Mouse (Mus musculus) kidney, adult 8-10 months (tissue): ENCODE measurements around the gene Elavl3.
"Not testable (repeated sequence)": the region's sequence is repeated elsewhere in the genome, so short reads cannot be mapped to it uniquely, and the experiment has no call there.

Experiments
- DNase-seq, 2 experiments: peaks; one replicate each; pipeline ENCODE4 v3.0.0; 2022

The Elavl3 gene

GRCm38 (mm10) chr9:22051958-22052254, at the start of gene Elavl3:
Gene Elavl3 (minus strand): TSS chr9:22052023.
- DNase-seq: no peak

GRCm38 (mm10) chr9:22099922-22100321, 48.1 kb upstream of the Elavl3 start:
- DNase-seq: no peak

- DNase-seq: no peak
These were observed 47.3 kb upstream of the Elavl3 start, which contains the start of gene Cnn1 for GRCm38 (mm10) chr9:22098993-22099696. Gene Cnn1 (plus strand): TSS chr9:22099216.

DNA sequence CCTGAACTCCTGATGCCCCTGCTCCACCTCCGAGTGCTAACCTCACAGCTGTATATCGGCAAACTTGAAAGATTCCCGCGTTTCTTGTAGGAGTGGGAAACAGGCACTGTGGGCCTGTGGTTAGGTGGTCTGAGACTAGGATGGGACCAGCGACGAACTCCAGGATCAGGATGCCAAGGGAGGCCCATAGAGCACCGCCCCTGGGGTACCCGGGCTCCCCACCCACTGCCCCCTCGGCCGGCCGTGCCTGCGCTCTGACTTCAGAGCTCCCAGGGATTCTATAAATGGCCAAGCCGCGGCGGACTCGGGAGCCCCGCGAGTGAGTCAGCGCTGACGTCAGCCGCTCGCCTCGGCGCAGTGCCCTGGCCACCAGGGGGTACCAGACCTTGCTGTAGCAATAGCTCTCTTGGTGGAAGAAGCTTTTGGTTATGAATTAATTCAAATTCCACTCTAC, 44.1 kb upstream of the Elavl3 start:
- peak; percentile 61 to 86 for DNase-seq

GRCm38 (mm10) chr9:22092746-22093145, 40.9 kb upstream of the Elavl3 start:
- DNase-seq: no peak

- DNase-seq: no peak
These were observed 38.2 kb upstream of the Elavl3 start for GRCm38 (mm10) chr9:22089986-22090385.

DNA sequence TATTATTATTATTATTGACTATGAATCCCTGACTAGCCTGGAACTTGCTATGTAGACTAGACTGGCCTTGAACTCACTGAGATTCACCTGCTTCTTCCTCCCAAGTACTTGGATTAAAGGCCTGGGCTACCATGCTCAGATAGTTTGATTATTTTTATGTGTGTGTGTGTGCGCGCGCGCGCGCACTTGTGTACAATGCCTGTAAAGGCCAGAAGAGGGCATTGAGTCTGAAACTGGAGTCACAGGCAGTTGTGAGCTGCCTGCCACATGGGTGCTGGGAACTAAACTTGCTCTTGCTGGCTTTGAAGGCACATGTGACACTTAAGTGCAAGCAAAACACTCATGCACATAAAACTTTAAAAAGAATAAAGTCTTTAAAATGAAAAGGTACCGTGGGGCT, 37.5 kb upstream of the Elavl3 start:
- no peak for DNase-seq

DNA sequence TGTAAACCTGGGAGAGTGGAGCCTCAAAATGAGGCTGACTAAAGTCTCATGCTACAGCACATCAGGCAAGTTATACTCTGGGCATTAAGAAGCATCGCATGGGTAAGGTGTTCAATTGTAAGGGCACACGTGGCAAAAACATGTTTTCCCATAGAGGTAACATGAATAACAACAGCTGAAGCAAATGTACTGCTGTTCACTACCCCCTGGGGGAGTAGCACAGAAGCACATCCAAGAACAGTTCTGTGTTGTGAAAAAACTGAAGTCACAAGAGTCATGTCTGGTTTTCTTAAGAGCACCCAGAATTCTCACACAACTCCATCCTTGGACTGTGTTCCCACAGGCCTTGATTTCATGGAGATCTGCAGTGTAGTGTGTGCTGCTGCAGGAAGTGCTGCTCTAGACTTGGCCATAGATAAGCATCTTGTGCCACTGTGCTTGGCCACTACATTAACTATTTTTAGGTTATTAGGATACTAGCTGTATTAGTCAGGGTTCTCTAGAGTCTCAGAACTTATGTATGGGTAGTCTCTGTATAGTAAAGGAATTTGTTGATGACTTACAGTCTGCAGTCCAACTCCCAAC, 35.3 kb upstream of the Elavl3 start:
- no peak for DNase-seq

DNA sequence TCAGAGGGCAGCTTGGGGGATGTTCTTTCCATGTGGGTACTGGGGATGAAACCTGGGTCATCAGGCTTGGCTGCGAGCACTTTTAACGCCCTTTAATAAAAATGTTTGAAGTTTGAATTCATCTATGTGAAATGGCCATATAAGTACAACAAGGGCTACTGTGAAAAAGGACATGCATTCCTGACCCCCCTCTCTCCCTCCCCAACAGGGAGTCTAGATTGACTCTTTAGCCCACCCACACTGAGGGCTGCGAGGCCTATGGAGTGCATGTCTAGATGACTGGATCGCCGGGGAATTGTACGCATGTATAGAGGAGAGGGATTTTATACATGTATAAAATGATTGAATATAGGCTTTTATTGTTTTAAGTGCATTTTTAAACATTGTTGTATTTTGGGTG, 34.2 kb upstream of the Elavl3 start:
- DNase-seq: no peak

DNA sequence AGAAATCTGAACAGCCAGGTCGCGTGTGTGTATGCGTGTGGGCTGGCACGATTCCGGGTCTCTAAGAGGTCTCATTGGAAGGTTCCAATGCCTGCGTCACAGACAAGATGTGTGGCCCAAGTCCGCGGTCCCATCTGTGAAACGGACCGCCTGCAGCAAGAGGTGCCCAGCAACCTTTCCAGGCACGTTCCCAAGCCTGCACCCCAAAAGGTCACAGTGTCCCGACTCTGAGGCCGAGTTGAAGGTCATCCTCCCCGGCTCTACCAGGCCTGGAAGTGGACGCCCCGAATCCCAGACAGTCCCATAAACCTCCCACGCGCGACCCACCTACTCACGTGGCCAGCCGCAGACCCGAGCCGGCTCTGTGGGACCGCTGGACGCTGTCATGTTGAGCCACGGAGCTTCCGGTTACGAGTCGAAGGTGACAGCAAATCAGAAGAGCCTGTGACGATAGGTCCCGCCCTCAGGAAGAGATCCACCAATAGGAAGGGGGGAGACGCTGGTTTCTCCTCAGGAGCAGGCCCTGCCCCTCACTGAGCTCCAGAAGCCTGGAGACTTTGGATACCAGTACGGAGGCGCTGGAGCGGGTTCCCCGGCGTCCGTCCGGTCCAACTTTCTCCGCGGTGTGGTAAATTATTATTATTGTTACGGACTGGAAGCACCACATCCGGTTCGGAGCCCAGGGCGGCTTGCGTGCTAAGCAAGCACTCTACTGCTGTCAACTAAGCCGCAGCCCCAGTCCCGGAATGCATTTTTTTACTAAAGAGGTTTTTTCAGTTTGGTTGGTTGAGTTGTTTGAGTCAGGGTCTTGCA, 33.4 kb upstream of the Elavl3 start, which contains the start of gene Ecsit:
Gene Ecsit (minus strand): TSS at position 417 of the 813 bp plus-strand sequence.
- DNase-seq: peak; percentile 97 to 98

- no peak for DNase-seq
These were observed 32.8 kb upstream of the Elavl3 start for GRCm38 (mm10) chr9:22084667-22085021.

GRCm38 (mm10) chr9:22076223-22076622, 24.4 kb upstream of the Elavl3 start:
- DNase-seq: no peak

DNA sequence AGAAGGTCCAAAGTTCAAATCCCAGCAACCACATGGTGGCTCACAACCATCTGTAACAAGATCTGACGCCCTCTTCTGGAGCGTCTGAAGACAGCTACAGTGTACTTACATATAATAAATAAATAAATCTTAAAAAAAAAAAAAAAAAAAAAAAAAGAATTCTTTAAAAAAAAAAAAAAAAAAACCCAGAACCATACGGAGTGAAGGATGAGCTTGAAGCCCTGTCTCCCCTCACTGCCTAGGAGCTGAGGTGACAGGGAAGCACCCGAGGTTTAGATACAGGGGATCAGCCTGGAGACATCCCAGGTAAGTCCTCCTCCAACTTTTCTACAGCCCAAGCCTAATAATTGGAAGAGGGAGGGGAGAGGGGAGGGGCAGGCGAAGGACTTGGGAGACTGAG, 24.0 kb upstream of the Elavl3 start:
- not testable (repeated sequence) for DNase-seq

GRCm38 (mm10) chr9:22072276-22072675, 20.5 kb upstream of the Elavl3 start:
- DNase-seq: no peak

DNA sequence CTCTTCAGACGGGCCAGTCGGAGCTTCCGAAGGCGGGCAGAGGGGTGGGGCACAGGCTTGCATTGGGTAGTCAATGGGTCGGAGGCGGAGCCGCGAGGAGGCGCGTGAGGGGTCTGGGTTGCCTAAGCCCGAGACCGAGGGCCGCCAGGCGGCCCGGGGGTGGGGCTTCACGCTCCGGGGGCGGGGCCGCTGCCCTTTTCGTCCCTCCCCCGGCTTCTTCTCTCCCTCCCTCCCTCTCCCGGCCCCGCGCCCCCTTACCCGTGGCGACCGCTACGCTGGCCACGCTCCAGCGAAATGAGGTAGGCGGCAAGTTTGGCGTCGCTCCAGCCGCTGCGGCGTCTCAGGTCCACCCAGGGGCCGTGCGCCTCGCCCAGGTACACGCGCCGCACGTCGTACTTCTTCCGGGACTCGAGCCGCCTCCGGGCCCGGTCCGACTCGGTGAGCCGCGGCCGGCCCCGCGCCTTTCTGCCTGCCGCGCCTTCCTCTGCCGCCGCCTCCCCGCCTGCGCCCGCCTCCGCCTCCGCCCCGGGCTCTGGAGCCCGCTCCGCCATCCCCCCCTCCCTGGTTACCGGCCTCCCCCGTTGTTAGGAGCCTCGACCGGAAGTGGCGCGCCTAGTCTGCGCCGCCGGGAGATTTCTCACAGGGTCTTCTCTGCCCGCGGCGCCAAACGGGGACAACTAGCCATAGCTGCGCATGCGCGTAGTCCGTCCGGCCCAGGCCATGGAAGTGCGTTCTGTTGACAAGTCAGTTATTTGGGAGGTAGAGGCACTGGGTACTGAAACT, 19.2 kb upstream of the Elavl3 start, which contains the start of the genes Gm49318 and Zfp653:
Gene Gm49318 (minus strand): TSS at position 469 of the 783 bp plus-strand sequence.
Gene Zfp653 (minus strand): TSS at position 586 of the 783 bp plus-strand sequence.
- DNase-seq: peak; percentile 98

DNA sequence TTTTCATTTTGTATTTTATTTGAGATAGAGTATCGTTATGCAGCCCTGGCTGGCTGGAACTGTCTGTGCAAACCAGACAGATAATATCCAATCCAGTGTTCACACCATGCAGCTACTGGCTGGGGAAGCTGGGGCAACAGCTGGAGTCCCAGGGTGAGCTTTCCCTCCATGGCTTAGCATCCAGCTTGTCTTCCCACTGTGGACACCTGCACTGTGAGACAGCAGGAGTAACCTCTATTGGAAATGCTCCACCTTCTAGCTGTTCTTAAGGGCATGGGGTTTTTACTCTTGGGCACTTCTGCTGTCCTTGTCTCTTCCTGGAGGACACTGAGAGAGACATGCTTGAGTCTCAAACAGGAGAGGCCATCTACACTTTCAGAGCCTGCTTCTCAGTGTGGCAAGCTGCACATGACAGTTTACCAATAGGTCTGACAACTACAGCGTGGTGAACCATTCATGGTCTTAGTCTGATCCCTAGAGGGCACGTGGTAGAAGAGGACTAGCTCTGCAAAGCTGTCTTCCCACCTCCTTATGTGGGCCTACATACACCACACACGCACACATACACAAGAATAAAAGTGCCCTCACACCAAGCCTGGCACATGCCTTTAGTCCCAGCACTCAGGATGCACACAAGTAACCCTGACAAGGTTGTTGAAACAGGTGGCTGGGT, 18.2 kb upstream of the Elavl3 start:
- DNase-seq: no peak

GRCm38 (mm10) chr9:22067195-22067594, 15.4 kb upstream of the Elavl3 start:
- no peak for DNase-seq

- peak in 1 of 2 experiments; percentile 71 for DNase-seq
These were observed 14.6 kb upstream of the Elavl3 start for GRCm38 (mm10) chr9:22066433-22066832.

- no peak for DNase-seq
These were observed 13.8 kb upstream of the Elavl3 start for GRCm38 (mm10) chr9:22065642-22066041.

- no peak for DNase-seq
These were observed 12.5 kb upstream of the Elavl3 start for GRCm38 (mm10) chr9:22064341-22064740.

GRCm38 (mm10) chr9:22061339-22061738, 9.5 kb upstream of the Elavl3 start:
- DNase-seq: no peak

GRCm38 (mm10) chr9:22058011-22058424, 6.2 kb upstream of the Elavl3 start:
- no peak for DNase-seq
